Mouse (Mus musculus) Patski (cell line): ENCODE results near the gene Unc79. TPM values are rescaled to one million over a fixed set of nuclear protein-coding genes. Genes with fewer than 3 reads are reported as not detected.

ENCODE experiments used
- ATAC-seq: fragments of 100-300 bp; one replicate; pipeline ENCODE4 v1.8.0; 2021
- CTCF ChIA-PET: fragments of 350-600 bp; sonication (Branson Sonifier 250); formaldehyde crosslinking; loops from one replicate; lab custom pipeline; 2022; ENCODE audit warnings: inconsistent platforms; lab: Charles Lee
- POLR2A ChIA-PET: fragments of 350-600 bp; sonication (Branson Sonifier 250); formaldehyde crosslinking; loops from one replicate; lab custom pipeline; 2022; ENCODE audit warnings: antibody characterized with exemption, inconsistent platforms; lab: Charles Lee
- DNase-seq: peaks from one replicate; pipeline ENCODE4 v3.0.0-alpha.2; 2011; ENCODE audit warnings: low read depth, low spot score
- H3K27me3 ChIP-seq: fragments of 371-371 bp; one replicate; pipeline ENCODE4 v1.5.1; 2021
- CTCF ChIP-seq: fragments of 100-300 bp; IDR thresholded peaks from one replicate; pipeline ENCODE4 v1.5.1; 2021
- in situ Hi-C: fragments of 300-500 bp; cut with MboI; formaldehyde crosslinking; loops from 3 replicates; pipeline ENCODE4 v1.11.1; 2018; ENCODE audit warnings: low pct_unique_long_range_greater_than_20kb, mixed read lengths
- polyA plus RNA-seq: library from polyadenylated mRNA; unstranded; gene quantifications from one replicate; pipeline ENCODE4 v1.2.3, GENCODE M21; 2021

The Unc79 gene
- polyA plus RNA-seq, 1 experiment from 2014 or later: not detected

GRCm38 (mm10) chr12:103040136-103040535, 91.5 kb downstream of the Unc79 start:
- CTCF ChIA-PET: no interaction called here
- POLR2A ChIA-PET: interaction anchor here (0.9 kb wide), 1 partner anchor 32 kb away, joined by 5 read pairs; no protein-coding TSS in a partner anchor
- DNase-seq (no peak), ATAC-seq (no peak)
- no peaks in the 10 kb centered on the region for H3K27me3 ChIP-seq
- in situ Hi-C loops: loop anchor here (25.0 kb wide), 1 partner anchor 528 kb away; no protein-coding TSS in a partner anchor
- TF ChIP-seq CTCF: no peak

DNA sequence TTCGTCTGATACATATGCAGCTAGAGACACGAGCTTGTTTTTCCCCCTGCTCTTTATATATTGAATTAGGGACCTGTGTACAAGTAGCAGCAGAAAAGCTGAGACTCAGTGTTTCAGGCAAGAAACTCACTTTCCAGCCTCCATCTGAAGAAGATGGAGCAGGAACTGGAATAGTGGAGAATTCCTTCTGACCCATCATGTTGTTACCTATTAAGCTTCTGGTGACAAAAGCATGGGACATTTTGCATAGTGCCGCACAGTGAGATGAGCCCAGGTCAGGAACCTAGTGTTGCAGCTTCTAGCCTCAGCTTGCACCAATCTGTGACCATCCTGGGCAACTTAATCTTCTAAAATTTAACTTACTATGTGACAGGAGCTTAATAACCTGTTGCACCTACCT, 92.7 kb downstream of the Unc79 start:
- POLR2A ChIA-PET: no interaction called here
- TF ChIP-seq CTCF: no peak
- in situ Hi-C loops: loop anchor here (25.0 kb wide), 1 partner anchor 529 kb away; no protein-coding TSS in a partner anchor
- DNase-seq (no peak), ATAC-seq (no peak)
- H3K27me3 ChIP-seq: no peaks in the 10 kb centered on the region
- CTCF ChIA-PET: no interaction called here

- POLR2A ChIA-PET: no interaction called here
- in situ Hi-C loops: loop anchor here (25.0 kb wide), 1 partner anchor 530 kb away; no protein-coding TSS in a partner anchor
- ATAC-seq (no peak), DNase-seq (no peak)
- CTCF ChIA-PET: no interaction called here
- no peaks in the 10 kb centered on the region for H3K27me3 ChIP-seq
- no peak for TF ChIP-seq CTCF
Measured at GRCm38 (mm10) chr12:103042711-103043110, 94.1 kb downstream of the Unc79 start.

DNA sequence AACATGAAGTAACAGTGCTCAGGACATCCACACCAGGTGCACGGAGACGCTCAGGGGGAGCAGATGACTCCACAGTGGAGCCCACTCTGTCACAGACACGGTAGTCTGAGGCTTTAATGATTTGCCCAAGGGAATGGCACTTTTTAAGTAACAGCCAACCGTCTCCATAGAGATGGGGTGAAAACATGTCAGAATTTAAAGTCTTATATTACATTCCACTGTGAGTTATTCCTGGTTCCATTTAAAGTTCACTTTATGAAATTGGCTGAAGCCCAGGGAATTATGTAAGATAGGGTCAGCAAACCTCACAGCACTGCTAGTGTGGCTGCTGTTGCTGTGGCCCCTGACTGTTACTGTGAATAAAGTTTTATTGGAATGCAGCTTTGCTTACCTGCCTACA, 95.8 kb downstream of the Unc79 start:
- peak; percentile 0 for DNase-seq
- CTCF ChIA-PET: no interaction called here
- TF ChIP-seq CTCF: no peak
- ATAC-seq: no peak
- no peaks in the 10 kb centered on the region for H3K27me3 ChIP-seq
- in situ Hi-C loops: loop anchor here (25.0 kb wide), 1 partner anchor 532 kb away; no protein-coding TSS in a partner anchor
- POLR2A ChIA-PET: no interaction called here

- POLR2A ChIA-PET: no interaction called here
- ATAC-seq (no peak), DNase-seq (no peak)
- in situ Hi-C loops: loop anchor here (25.0 kb wide), 1 partner anchor 538 kb away; no protein-coding TSS in a partner anchor
- no peak for TF ChIP-seq CTCF
- no peaks in the 10 kb centered on the region for H3K27me3 ChIP-seq
- CTCF ChIA-PET: no interaction called here
Measured at GRCm38 (mm10) chr12:103049865-103050264, 101.2 kb downstream of the Unc79 start.

DNA sequence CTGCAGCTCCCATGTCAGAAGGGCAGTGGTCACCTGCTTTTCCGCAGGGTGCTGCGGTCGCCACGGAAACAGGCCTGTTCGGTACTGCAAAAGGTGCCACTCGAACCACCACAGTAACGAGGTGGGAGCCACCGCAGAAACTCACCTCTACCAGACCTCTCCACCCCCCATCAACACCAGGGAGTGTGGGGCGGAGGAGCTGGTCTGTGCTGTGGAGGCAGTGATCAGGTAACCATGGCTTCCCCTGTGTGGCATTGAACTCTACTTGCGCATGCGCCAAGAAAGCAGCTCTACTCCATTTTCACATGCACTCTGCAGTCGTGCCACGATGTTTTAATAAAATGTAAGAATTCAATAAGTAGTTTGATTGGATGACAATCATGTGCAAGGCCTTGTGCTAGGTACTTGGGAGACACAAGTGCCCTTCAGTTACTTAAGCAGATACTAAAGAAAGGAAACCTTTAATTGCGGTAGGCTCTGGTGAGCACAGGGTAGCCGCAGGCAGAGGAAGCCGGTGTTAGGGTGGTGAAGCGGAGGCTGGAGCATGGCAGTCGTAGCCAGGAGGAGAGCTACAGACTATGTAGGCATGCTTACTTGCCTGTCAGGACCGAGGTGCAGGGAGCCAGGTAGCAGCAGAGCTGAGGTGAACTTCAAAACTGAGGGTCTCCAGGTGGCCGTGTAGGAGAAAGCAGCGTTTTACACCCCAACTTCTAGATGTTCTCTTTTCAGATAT, 110.8 kb downstream of the Unc79 start:
- ChIA-PET POLR2A (no interaction called here), CTCF (no interaction called here)
- TF ChIP-seq CTCF: no peak
- no peaks in the 10 kb centered on the region for H3K27me3 ChIP-seq
- in situ Hi-C loops: loop anchor here (5.0 to 10.0 kb wide), 2 partner anchors 172 to 255 kb away; no protein-coding TSS in a partner anchor
- ATAC-seq: no peak
- no peak for DNase-seq

DNA sequence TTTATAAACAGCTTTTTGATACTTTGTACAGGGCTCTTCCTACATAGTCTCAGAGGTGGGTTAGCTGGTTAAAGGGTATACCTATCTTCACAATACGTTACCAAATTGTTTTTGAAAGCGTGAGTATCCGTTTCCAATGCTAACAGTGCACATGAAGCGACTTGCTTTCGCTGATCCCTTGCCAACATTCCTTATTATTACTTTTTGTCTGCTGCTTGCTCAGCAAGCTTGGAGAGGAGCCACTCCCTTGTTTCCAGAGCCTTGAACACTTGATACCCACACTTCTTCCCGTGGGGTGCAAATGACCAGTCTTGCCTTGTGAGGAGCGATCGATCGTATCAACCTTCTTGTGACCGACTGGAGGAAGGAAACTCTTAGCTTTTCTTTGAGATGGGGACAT, 112.1 kb downstream of the Unc79 start:
- peaks cover 3% of the 10 kb centered on the region for H3K27me3 ChIP-seq
- POLR2A ChIA-PET: no interaction called here
- CTCF ChIA-PET: no interaction called here
- TF ChIP-seq CTCF: no peak
- in situ Hi-C loops: loop anchor here (5.0 to 10.0 kb wide), 2 partner anchors 173 to 256 kb away; no protein-coding TSS in a partner anchor
- no peak for DNase-seq
- no peak for ATAC-seq

GRCm38 (mm10) chr12:103062133-103062532, 113.5 kb downstream of the Unc79 start:
- ChIA-PET CTCF (no interaction called here), POLR2A (no interaction called here)
- in situ Hi-C loops: loop anchor here (5.0 to 10.0 kb wide), 2 partner anchors 175 to 257 kb away; no protein-coding TSS in a partner anchor

GRCm38 (mm10) chr12:103064944-103065343, 116.3 kb downstream of the Unc79 start:
- POLR2A ChIA-PET: no interaction called here
- H3K27me3 ChIP-seq: peaks cover 7% of the 10 kb centered on the region
- peak; percentile 67 for TF ChIP-seq CTCF
- peak; percentile 0 for DNase-seq
- ATAC-seq: no peak
- in situ Hi-C loops: loop anchor here (5.0 to 10.0 kb wide), 2 partner anchors 178 to 260 kb away; no protein-coding TSS in a partner anchor
- CTCF ChIA-PET: interaction anchor here (0.7 kb wide), 2 partner anchors 35 to 176 kb away, joined by 3 read pairs; no protein-coding TSS in a partner anchor

More at GRCm38 (mm10) chr12:103062133-103062532, 113.5 kb downstream of the Unc79 start:
- TF ChIP-seq CTCF: no peak
- peaks cover 7% of the 10 kb centered on the region for H3K27me3 ChIP-seq
- DNase-seq: no peak
- no peak for ATAC-seq

DNA sequence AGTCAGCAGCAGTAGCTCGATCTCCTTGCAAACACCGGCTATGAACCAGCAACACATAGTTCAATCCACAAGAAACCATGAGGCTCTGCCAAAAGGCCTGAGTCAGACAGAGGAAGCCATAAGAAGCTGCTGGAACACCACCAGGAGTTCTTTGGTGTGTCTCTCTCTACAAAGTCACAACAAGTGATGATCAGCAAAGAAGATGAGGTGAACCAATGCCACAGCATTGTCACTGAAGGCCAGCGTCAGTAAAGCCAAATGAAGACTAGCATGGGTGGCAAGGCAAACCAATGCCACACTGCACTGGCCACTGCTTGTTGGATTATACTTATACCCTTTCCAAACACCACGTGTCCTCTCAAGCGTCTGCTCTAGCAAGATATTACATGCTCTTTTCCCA, 119.5 kb downstream of the Unc79 start:
- ChIA-PET POLR2A (no interaction called here), CTCF (no interaction called here)
- TF ChIP-seq CTCF: no peak
- ATAC-seq (no peak), DNase-seq (no peak)
- in situ Hi-C loops: loop anchor here (10.0 kb wide), 1 partner anchor 263 kb away; no protein-coding TSS in a partner anchor
- H3K27me3 ChIP-seq: peaks cover 7% of the 10 kb centered on the region

- DNase-seq: no peak
- ChIA-PET CTCF (no interaction called here), POLR2A (no interaction called here)
- TF ChIP-seq CTCF: no peak
- H3K27me3 ChIP-seq: peaks cover 7% of the 10 kb centered on the region
- in situ Hi-C loops: loop anchor here (10.0 kb wide), 1 partner anchor 265 kb away; no protein-coding TSS in a partner anchor
- ATAC-seq: no peak
Measured at GRCm38 (mm10) chr12:103069565-103069964, 120.9 kb downstream of the Unc79 start.
